In the genomic region with DNA sequence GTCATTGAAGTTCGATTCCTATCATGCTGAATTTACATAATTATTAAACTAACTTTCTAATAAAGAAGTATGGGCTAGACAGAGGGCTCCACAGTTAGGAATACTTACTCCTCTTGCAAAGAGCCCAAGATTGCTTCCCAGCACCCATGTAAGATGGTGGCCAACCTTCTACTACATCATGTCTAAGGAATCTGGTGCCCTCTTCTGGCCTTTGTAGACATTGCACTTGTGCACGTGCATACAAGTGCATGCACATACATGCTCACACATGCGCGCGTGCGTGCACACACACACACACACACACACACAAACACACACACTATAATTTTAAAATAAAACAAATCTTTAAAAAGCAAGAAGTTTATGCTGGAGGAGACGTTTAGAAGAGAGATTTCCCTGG, we compare ENCODE assay signal across 19 mouse cellular contexts.
A peak's percentile ranks its signal among the peaks of the same experiment; 100 is the strongest.
DNase-seq lines count a peak whose midpoint lies in the region; ATAC-seq and TF ChIP-seq lines count a peak whose summit lies in the region.
"Had no signal": no experiment of that assay in that cellular context is flagged by ENCODE, and none has a peak within 500 bp of the region (broad histone marks: within the 10 kb centered on the region; RNA-seq: fewer than 3 reads in every experiment).

No protein-coding gene starts in this region.

- no peak overlapping the region for H3K4me2 ChIP-seq in limb, embryonic 11.5 days (ENCODE audit: low read depth, severe bottlenecking)
- H3K4me2 ChIP-seq in stomach, postnatal 0 days (replicated peaks; ENCODE audit: low read depth) = no peak overlapping the region
- H3K4me2 ChIP-seq: forebrain, embryonic 15.5 days; heart, embryonic 12.5 days; neural tube, embryonic 12.5 days had no signal

- ATAC-seq in CD4-positive, CD25-positive, alpha-beta regulatory T cell, adult 4 months = no peak
- no peak for ATAC-seq in limb, embryonic 11.5 days (ENCODE audit: insufficient number of reproducible peaks, low FRiP score, low TSS enrichment, low read depth)
- ATAC-seq in stomach, postnatal 0 days (ENCODE audit: low FRiP score, low TSS enrichment) = no peak
- ATAC-seq: forebrain, embryonic 15.5 days had no signal

- no peak overlapping the region for H3K9ac ChIP-seq in limb, embryonic 11.5 days (ENCODE audit: low read length)
- no peak overlapping the region for H3K9ac ChIP-seq in stomach, postnatal 0 days (ENCODE audit: low read length)
- H3K9ac ChIP-seq: forebrain, embryonic 15.5 days; heart, embryonic 12.5 days; neural tube, embryonic 12.5 days had no signal

- no peak overlapping the region for H3K4me3 ChIP-seq in limb, embryonic 11.5 days (ENCODE audit: low read depth, low read length)
- H3K4me3 ChIP-seq in limb, embryonic 10.5 days = no peak overlapping the region
- H3K4me3 ChIP-seq in stomach, postnatal 0 days (ENCODE audit: low read depth, low read length) = no peak overlapping the region
- H3K4me3 ChIP-seq: forebrain, embryonic 15.5 days; heart, embryonic 12.5 days; neural tube, embryonic 12.5 days had no signal

- H3K27me3 ChIP-seq in limb, embryonic 11.5 days (ENCODE audit: control insufficient read depth, insufficient read depth, low read length) = no peaks in the 10 kb centered on the region
- H3K27me3 ChIP-seq in limb, embryonic 10.5 days (ENCODE audit: low read depth, poor library complexity, severe bottlenecking) = no peaks in the 10 kb centered on the region
- no peaks in the 10 kb centered on the region for H3K27me3 ChIP-seq in stomach, postnatal 0 days (ENCODE audit: control insufficient read depth, insufficient read depth, low read length)
- H3K27me3 ChIP-seq: forebrain, embryonic 15.5 days; heart, embryonic 12.5 days; neural tube, embryonic 12.5 days had no signal

- H3K4me1 ChIP-seq in limb, embryonic 11.5 days (ENCODE audit: control insufficient read depth, insufficient read depth, low read length) = no peaks in the 10 kb centered on the region
- peaks cover 8% of the 10 kb centered on the region for H3K4me1 ChIP-seq in limb, embryonic 10.5 days
- no peaks in the 10 kb centered on the region for H3K4me1 ChIP-seq in stomach, postnatal 0 days (replicated peaks; ENCODE audit: control insufficient read depth, insufficient read depth)
- H3K4me1 ChIP-seq: forebrain, embryonic 15.5 days; heart, embryonic 12.5 days; neural tube, embryonic 12.5 days had no signal

- no peak overlapping the region for H3K27ac ChIP-seq in limb, embryonic 11.5 days (replicated peaks; ENCODE audit: low read depth, low read length)
- H3K27ac ChIP-seq in limb, embryonic 10.5 days = no peak overlapping the region
- H3K27ac ChIP-seq in stomach, postnatal 0 days (replicated peaks) = no peak overlapping the region
- H3K27ac ChIP-seq: forebrain, embryonic 15.5 days; neural tube, embryonic 12.5 days had no signal

- no peaks in the 10 kb centered on the region for H3K36me3 ChIP-seq in limb, embryonic 11.5 days (ENCODE audit: control insufficient read depth, insufficient read depth, low read length)
- H3K36me3 ChIP-seq in limb, embryonic 10.5 days = no peaks in the 10 kb centered on the region
- H3K36me3 ChIP-seq in stomach, postnatal 0 days (ENCODE audit: control insufficient read depth, insufficient read depth, low read length) = no peaks in the 10 kb centered on the region
- H3K36me3 ChIP-seq: forebrain, embryonic 15.5 days; G1E; heart, embryonic 12.5 days; neural tube, embryonic 12.5 days had no signal

- DNase-seq in CD4-positive, CD25-positive, alpha-beta regulatory T cell, adult 2 months (ENCODE audit: low read depth, low spot score) = peak; percentile 6
- DNase-seq in limb, embryonic 11.5 days (ENCODE audit: low spot score) = peak; percentile 29
- DNase-seq in limb, embryonic 10.5 days (ENCODE audit: low spot score) = no peak
- peak; percentile 2 for DNase-seq in thymus, postnatal 25 days
- no peak for DNase-seq in thymus, adult 18-20 months
- DNase-seq in stomach, postnatal 0 days (ENCODE audit: low spot score) = no peak
- DNase-seq in right cerebral cortex, postnatal 36 days (ENCODE audit: low spot score in 2 of 2) = no peak
- DNase-seq: cerebellum, postnatal 14 days; gastrocnemius, postnatal 10 days; heart, postnatal 4 days; kidney, postnatal 14 days; midbrain, embryonic 14.5 days; right cerebral cortex, postnatal 14 days; thymus, adult 2 months had no signal

- 92% methylated on average over 7 of the region's 7 CpGs for WGBS in limb, embryonic 11.5 days
- WGBS in limb, embryonic 10.5 days = 92% methylated on average over 7 of the region's 7 CpGs
- 91% methylated on average over 7 of the region's 7 CpGs for WGBS in stomach, postnatal 0 days

- TF ChIP-seq EP300 in stomach, postnatal 0 days (optimal IDR thresholded peaks at IDR 0.05) = no peak

- peak; percentile 50 for TF ChIP-seq CTCF in stomach, postnatal 0 days (IDR thresholded peaks at IDR 0.05; ENCODE audit: low read depth)

- H3K9me3 ChIP-seq in limb, embryonic 11.5 days (ENCODE audit: control insufficient read depth, low read length) = no peaks in the 10 kb centered on the region
- no peaks in the 10 kb centered on the region for H3K9me3 ChIP-seq in limb, embryonic 10.5 days (replicated peaks)
- H3K9me3 ChIP-seq in stomach, postnatal 0 days (ENCODE audit: control insufficient read depth, low read length) = no peaks in the 10 kb centered on the region
- H3K9me3 ChIP-seq: forebrain, embryonic 15.5 days; neural tube, embryonic 12.5 days had no signal

Comparison
In these comparisons a context has a peak if more than half of its experiments do, and no peak if none do; other contexts are left out.
1. DNase-seq: peak in CD4-positive, CD25-positive, alpha-beta regulatory T cell, adult 2 months (single experiment), limb, embryonic 11.5 days (single experiment) and thymus, postnatal 25 days (single experiment); none in limb, embryonic 10.5 days (single experiment), thymus, adult 18-20 months (0 of 2), stomach, postnatal 0 days (single experiment) and right cerebral cortex, postnatal 36 days (0 of 2).